Mouse (Mus musculus) layer of hippocampus, adult 2 months (tissue): ENCODE measurements around the gene Rnf227. TPM values are rescaled to one million over a fixed set of nuclear protein-coding genes. Genes with fewer than 3 reads are reported as not detected.
A peak's percentile ranks its signal among the peaks of the same experiment; 100 is the strongest.

Source experiments
- DNase-seq, 2 experiments: peaks; one replicate each; pipeline ENCODE4 v3.0.0; 2022; ENCODE audit warnings: low spot score in 2 of 2
- H3K27ac ChIP-seq: fragments of 200-600 bp; 2 replicates; pipeline ENCODE4 v1.8.1; 2022
- H3K4me3 ChIP-seq: fragments of 200-600 bp; 2 replicates; pipeline ENCODE4 v1.8.1; 2022; ENCODE audit warnings: mild to moderate bottlenecking
- CTCF ChIP-seq: fragments of 200-600 bp; conservative IDR thresholded peaks from 2 replicates; pipeline ENCODE4 v1.8.1; 2022; ENCODE audit warnings: antibody characterized with exemption, mild to moderate bottlenecking, moderate library complexity
- total RNA-seq, 2 experiments: library from RNA; stranded (reverse); gene quantifications; 2 replicates each; pipeline ENCODE4 v1.2.3; 2021

Gene Rnf227
- total RNA-seq, 2 experiments from 2014 or later: 110 to 117 TPM

DNA sequence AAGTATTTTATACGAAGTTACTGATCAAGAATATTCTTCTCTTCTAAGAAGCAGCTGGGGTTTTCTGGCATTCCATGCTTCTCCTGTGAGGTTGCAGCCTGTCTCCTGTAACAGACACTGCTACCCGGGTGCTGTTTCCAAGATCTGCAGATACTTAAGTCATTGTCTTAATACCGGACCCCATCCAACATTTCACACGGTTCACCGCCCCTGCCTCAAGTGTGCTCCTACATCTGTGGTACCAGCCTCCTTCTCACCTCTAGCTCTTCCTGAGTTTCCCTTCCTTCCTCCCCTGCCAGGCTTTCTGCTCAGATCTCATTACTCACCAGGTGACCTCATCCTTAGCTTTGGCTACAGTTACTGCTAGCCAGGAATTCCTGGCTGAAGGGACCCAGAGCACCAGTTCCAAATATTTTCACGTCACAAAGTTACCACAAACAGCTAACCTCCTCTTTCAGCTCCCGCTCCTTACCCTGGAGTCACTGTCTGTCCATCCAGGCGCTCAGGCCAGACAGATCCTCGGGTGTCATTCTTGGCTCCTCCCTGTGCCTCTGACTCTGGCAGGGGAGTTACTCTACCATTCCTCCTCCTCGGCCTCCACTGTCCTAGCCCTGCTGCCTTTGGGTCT is 42.3 kb downstream of the Rnf227 start:
- no peak for TF ChIP-seq CTCF
- Histone ChIP-seq H3K4me3 (no peak overlapping the region), H3K27ac (no peak overlapping the region)
- no peak for DNase-seq

DNA sequence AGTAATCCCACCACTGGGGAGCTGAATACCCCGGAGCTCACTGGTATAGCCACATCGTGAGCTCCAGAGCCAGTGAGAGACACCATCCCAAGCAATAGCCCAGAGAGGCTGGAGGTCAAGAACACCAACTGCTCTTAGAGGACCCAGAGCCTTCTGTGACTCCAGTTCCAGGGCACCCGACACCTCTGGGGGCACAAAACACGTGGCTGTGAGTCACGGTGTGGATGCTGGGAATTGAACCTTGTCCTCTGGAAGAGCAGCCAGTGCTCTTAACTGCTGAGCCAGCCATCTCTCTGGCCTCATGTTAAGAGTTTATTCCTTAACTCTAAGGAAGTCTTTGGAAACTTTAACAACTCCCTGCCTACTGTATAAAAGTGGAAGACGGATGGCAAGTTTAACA is 44.7 kb downstream of the Rnf227 start:
- DNase-seq: no peak
- TF ChIP-seq CTCF: no peak

DNA sequence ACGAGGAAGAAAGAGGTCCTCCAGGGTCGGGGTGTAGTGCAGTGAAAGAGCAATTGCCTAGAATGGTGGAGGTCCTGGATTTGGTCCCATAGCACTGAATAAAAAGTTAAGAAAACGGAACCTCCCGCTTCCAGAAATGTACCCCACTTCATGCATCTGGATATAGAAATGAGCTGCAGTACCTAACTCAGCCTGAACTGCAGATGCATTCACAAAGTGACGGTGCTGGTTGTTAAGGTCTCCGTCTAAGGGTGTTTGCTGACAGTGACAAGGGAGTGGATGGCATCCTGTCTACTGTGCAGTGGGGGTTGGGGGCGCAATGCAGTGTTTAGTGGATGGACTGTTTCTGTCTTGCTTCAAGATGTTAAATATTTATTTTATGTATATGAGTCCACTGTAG is 46.5 kb downstream of the Rnf227 start:
- H3K4me3 ChIP-seq: no peak overlapping the region
- peak; percentile 18; the same call in 1 of the 2 replicates for TF ChIP-seq CTCF
- DNase-seq: no peak
- no peak overlapping the region for H3K27ac ChIP-seq

More for the DNA sequence above, 44.7 kb downstream of the Rnf227 start:
- H3K4me3 ChIP-seq: no peak overlapping the region
- H3K27ac ChIP-seq: no peak overlapping the region

DNA sequence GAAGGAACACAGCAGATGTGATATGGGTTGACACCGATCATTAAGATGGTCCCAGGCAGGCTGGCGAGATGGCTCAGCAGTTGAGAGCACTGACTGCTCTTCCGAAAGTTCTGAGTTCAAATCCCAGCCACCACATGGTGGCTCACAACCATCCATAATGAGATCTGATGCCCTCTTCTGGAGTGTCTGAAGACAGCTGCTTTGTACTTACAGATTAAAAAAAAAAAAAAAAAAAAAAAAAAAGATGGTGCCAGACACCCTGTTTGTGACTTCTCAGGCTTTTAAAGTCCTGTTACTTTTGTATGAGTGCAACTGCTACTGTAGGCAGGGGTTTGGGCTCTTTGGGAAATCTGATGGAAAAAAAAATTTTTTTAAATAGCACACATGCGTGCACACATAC is 48.4 kb downstream of the Rnf227 start:
- Histone ChIP-seq H3K4me3 (no peak overlapping the region), H3K27ac (no peak overlapping the region)
- TF ChIP-seq CTCF: peak; percentile 57
- no peak for DNase-seq

DNA sequence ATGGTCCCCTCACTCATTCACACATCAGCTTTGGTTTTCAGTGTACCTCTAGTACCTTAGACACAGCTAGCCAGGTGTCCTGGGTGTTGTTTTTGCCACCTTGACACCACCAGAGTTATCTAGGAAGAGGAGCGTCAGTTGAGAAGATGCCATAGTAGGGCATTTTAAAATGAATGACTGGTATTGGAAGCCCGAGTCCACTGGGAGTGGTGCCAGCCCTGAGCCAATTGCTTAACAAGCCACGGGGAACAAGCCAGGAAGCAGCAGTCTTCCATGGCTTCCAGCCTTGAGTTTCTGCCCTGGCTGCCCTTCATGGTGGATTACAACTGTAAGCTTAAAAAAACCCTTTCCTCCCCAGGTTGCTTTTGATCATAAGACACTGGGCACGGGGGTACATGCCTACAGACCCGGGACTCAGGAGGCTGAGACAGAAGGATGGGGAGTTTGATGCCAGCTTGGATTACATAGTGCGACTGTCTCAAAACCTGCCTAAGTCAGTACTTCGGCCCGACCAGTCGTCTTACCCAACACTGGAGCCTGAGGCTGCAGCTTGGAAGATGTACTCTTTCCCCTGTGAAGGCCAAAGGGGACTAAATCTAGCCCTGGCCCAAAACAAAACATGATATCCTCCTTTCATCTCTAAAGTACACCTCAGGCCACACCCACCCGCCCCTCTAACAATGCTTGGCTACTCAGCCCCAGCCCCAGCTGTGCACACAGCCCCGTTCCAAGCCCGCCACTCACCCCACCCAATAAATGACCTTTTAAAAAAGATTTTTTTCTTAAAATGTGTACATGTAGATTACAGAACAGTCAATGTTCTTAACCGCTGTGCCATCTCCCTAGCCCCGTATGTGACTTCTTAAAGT is 49.5 kb downstream of the Rnf227 start:
- TF ChIP-seq CTCF: no peak
- no peak for DNase-seq

DNA sequence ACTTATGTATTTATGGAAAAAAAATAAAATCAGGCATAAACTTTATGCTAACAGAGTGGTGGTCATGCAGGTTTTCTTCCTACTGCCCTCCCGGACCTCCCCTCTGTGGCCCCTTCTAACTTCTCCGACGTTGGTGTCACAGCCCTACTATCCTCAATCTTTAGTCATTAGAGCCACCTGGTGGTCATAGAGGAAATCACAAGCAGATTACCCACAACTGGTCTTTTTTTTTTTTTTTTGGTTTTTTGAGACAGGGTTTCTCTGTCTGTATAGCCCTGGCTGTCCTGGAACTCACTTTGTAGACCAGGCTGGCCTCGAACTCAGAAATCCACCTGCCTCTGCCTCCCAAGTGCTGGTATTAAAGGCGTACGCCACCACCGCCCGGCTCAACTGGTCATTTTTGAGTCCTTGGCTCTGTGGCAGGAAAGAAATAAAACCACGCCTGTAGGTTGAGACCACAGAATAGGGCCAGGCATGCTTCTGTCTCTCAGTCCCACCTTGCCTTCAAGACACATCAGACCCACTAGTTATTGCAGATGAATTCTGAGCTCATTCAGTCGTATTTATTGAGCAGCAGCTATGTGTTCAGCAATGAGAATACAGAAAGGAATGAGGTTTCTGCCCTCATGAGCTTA is 50.3 kb downstream of the Rnf227 start:
- H3K27ac ChIP-seq: peak overlapping the region; percentile 59; the same call in 1 of the 2 replicates
- DNase-seq: peak in 1 of 2 experiments; percentile 76
- peak; percentile 83 for TF ChIP-seq CTCF
- H3K4me3 ChIP-seq: no peak overlapping the region

More for the DNA sequence above, 49.5 kb downstream of the Rnf227 start:
- Histone ChIP-seq H3K27ac (peak overlapping the region; percentile 59; the same call in 1 of the 2 replicates), H3K4me3 (no peak overlapping the region)

Other genes with a start within 250 kb of the Rnf227 start
- gene Per1, start 245.2 kb upstream of the Rnf227 start, total RNA-seq: 10 to 100 TPM; 83.4 to 95.2 TPM
- gene Hes7, start 220.1 kb upstream of the Rnf227 start, total RNA-seq: 1 to 10 TPM in 1 of 2 experiments, under 1 TPM in 1; 0.79 to 1.0 TPM
- gene 9130213A22Rik, start 217.9 kb upstream of the Rnf227 start, total RNA-seq: 1 to 10 TPM; 1.4 to 1.5 TPM
- gene Aloxe3, start 214.6 kb upstream of the Rnf227 start, total RNA-seq: 10 to 100 TPM in 1 of 2 experiments, 1 to 10 TPM in 1; 7.8 to 11.1 TPM
- gene Alox12b, start 183.5 kb upstream of the Rnf227 start, total RNA-seq: 10 to 100 TPM in 1 of 2 experiments, 1 to 10 TPM in 1; 8.7 to 12.2 TPM
- gene Alox8, start 142.6 kb upstream of the Rnf227 start, total RNA-seq: 1 to 10 TPM; 7.5 to 8.2 TPM
- 1 to 10 TPM; 2.1 to 2.3 TPM for gene Gucy2e, start 103.4 kb upstream of the Rnf227 start, total RNA-seq
- 10 to 100 TPM; 13.9 to 17.8 TPM for gene Cntrob, start 16.7 kb upstream of the Rnf227 start, total RNA-seq
- 10 to 100 TPM; 63.0 to 63.5 TPM for gene Trappc1, start 16.5 kb upstream of the Rnf227 start, total RNA-seq
- gene Kcnab3, start 14.2 kb upstream of the Rnf227 start, total RNA-seq: 10 to 100 TPM; 20.6 to 26.1 TPM
- gene Chd3, start 28.9 kb downstream of the Rnf227 start, total RNA-seq: 100 to 1,000 TPM; 541 to 561 TPM
- gene Naa38, start 55.0 kb downstream of the Rnf227 start, total RNA-seq: 100 to 1,000 TPM; 109 to 127 TPM
- 10 to 100 TPM; 43.6 to 45.0 TPM for gene Cyb5d1, start 55.2 kb downstream of the Rnf227 start, total RNA-seq
- 1 to 10 TPM; 2.6 to 5.0 TPM for gene Tmem88, start 57.8 kb downstream of the Rnf227 start, total RNA-seq
- 10 to 100 TPM; 34.3 to 40.9 TPM for gene Kdm6b, start 73.2 kb downstream of the Rnf227 start, total RNA-seq
- 1 to 10 TPM; 4.6 to 5.2 TPM for gene Dnah2, start 208.6 kb downstream of the Rnf227 start, total RNA-seq
- 100 to 1,000 TPM; 113 to 116 TPM for gene Efnb3, start 219.7 kb downstream of the Rnf227 start, total RNA-seq
- 10 to 100 TPM; 12.0 to 14.3 TPM for gene Wrap53, start 239.8 kb downstream of the Rnf227 start, total RNA-seq
- 10 to 100 TPM; 28.5 to 32.3 TPM for gene Trp53, start 239.9 kb downstream of the Rnf227 start, total RNA-seq